Mouse (Mus musculus): ENCODE measurements around the gene Rab20.
A peak's percentile ranks its signal among the peaks of the same experiment; 100 is the strongest.

Rab20 gene

GRCm38 (mm10) chr8:11452559-11452958, 26.0 kb downstream of the Rab20 start:
- no peak for DNase-seq

GRCm38 (mm10) chr8:11452152-11452551, 26.4 kb downstream of the Rab20 start:
- no peak for DNase-seq

GRCm38 (mm10) chr8:11450184-11451113, 28.1 kb downstream of the Rab20 start:
- no peak for DNase-seq

GRCm38 (mm10) chr8:11447910-11448570, 30.5 kb downstream of the Rab20 start:
- no peak for DNase-seq

GRCm38 (mm10) chr8:11445790-11446189, 32.7 kb downstream of the Rab20 start:
- DNase-seq: no peak

- no peak for DNase-seq
Observed at GRCm38 (mm10) chr8:11444216-11444615, 34.3 kb downstream of the Rab20 start.

GRCm38 (mm10) chr8:11443611-11444010, 34.9 kb downstream of the Rab20 start:
- no peak for DNase-seq

- DNase-seq: no peak
Observed at GRCm38 (mm10) chr8:11441291-11441690, 37.2 kb downstream of the Rab20 start.

- no peak for DNase-seq
Observed at GRCm38 (mm10) chr8:11437862-11438261, 40.6 kb downstream of the Rab20 start.

- no peak for DNase-seq
Observed at GRCm38 (mm10) chr8:11430688-11431087, 47.8 kb downstream of the Rab20 start.

- no peak for DNase-seq
Observed at GRCm38 (mm10) chr8:11423091-11423490, 55.4 kb downstream of the Rab20 start.

- DNase-seq: no peak
Observed at GRCm38 (mm10) chr8:11421968-11422367, 56.5 kb downstream of the Rab20 start.

- DNase-seq: peak; percentile 20
Observed at GRCm38 (mm10) chr8:11421105-11421504, 57.4 kb downstream of the Rab20 start.

- peak; percentile 51 for DNase-seq
Observed at GRCm38 (mm10) chr8:11419645-11420044, 58.9 kb downstream of the Rab20 start.

- DNase-seq: peak; percentile 63
Observed at GRCm38 (mm10) chr8:11419232-11419631, 59.3 kb downstream of the Rab20 start.

- no peak for DNase-seq
Observed at GRCm38 (mm10) chr8:11417762-11418161, 60.7 kb downstream of the Rab20 start.

GRCm38 (mm10) chr8:11415089-11415488, 63.4 kb downstream of the Rab20 start:
- DNase-seq: no peak

- DNase-seq: no peak
Observed at GRCm38 (mm10) chr8:11414304-11414703, 64.2 kb downstream of the Rab20 start.

GRCm38 (mm10) chr8:11412450-11412849, 66.1 kb downstream of the Rab20 start:
- no peak for DNase-seq

GRCm38 (mm10) chr8:11411504-11412124, 66.9 kb downstream of the Rab20 start:
- no peak for DNase-seq

GRCm38 (mm10) chr8:11405722-11406481, 72.6 kb downstream of the Rab20 start:
- no peak for DNase-seq

GRCm38 (mm10) chr8:11404614-11405013, 73.9 kb downstream of the Rab20 start:
- DNase-seq: no peak

- no peak for DNase-seq
Observed at GRCm38 (mm10) chr8:11403813-11404212, 74.7 kb downstream of the Rab20 start.

Measured in cerebellum, adult 8-10 months (tissue).